Mouse (Mus musculus) olfactory bulb, adult 2 months (tissue): Measurements from ENCODE around the gene Gabarapl1.

Experiments
- CTCF ChIP-seq: fragments of 200-500 bp; IDR thresholded peaks from 2 replicates; pipeline ENCODE4 v1.5.1; 2012; ENCODE audit warnings: low read depth, mild to moderate bottlenecking, low read length, moderate library complexity; ENCODE audit not compliant: insufficient read depth
- POLR2A ChIP-seq: fragments of 200-500 bp; IDR thresholded peaks from 2 replicates; pipeline ENCODE4 v1.6.1; 2012; ENCODE audit warnings: mild to moderate bottlenecking, low read depth, low read length, moderate library complexity; ENCODE audit not compliant: insufficient read depth

GRCm38 (mm10) chr6:129527416-129527815 lies 5.5 kb upstream of the Gabarapl1 start:
- TF ChIP-seq CTCF: no peak
- no peak for TF ChIP-seq POLR2A
